Mouse (Mus musculus): ENCODE measurements around the gene Pax8.

Pax8 gene

DNA sequence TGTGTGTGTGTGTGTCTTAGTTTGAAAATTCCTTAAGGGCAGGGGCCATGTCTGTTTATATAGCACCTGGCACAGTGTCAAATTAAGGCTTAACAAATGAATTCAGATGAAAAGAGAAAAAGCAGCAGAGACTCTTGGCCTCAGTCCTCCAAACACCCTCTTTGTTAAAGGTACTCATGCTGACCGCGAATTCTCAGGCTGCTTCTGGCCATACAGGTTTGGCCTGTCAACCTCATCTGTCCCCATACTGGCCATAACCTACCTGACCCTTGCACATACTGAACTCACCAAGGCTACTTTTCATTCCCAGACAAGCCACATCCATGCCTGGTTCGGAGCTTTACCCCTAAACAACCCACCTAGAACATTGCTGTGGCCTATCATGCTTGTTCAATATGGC is 62.2 kb downstream of the Pax8 start:
- DNase-seq: no peak

DNA sequence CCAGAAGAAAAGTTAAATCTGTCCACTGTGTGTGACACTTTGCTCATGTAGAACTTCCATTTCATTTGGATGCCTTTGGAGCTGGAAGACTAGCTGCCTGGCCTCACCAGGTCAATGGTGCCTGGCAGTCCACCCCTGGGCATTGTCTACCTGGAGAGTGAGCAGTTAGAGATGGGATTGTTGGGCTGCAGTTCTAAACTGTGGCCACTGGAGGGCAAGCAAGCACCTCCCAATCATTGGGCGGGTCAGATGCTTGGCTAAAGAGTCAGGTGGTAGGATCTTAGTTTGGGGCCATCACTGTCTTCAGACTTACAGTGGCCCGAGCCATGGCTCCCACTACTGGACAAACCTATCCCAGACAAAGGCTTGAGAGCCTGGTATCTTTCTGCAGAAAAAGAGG is 66.2 kb downstream of the Pax8 start:
- DNase-seq: peak; percentile 80

DNA sequence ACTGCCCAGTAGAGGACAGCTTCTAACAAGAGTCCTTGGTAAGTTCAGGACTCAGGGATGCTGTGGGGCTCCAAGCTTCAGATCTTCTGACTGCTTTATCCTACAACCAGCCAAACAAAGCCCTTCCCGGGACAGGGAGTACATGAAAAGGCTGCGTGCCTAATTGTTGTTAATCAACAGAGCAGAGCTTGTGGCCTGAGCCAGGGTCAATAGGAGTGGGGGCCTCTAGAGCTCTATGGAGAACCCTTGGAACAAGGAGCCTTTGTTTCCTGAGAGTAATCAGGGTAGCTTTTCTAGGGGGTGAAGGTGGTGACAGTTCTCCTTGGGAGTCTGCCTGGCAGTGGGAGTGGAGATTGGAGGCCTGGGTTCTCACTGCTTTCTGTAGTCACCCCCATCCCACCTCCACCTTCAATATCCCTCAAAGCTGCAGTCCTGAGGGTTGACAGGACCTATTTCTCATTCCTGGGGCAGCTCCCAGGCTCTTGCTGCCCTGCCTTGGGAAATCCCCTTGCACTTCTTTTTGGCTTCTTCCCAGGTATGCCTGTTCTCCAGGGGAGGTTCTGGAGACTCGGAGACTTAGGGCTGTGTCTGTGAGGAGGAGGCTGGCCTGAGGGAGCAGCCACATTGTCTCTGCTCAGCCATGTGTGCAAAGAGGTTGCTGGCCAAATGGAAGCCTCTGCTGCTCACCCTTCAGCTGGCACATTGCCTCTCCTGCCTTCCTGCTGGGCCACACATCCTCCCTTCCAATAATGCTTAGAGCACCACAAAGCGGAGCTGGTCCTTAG is 67.5 kb downstream of the Pax8 start:
- DNase-seq: no peak

DNA sequence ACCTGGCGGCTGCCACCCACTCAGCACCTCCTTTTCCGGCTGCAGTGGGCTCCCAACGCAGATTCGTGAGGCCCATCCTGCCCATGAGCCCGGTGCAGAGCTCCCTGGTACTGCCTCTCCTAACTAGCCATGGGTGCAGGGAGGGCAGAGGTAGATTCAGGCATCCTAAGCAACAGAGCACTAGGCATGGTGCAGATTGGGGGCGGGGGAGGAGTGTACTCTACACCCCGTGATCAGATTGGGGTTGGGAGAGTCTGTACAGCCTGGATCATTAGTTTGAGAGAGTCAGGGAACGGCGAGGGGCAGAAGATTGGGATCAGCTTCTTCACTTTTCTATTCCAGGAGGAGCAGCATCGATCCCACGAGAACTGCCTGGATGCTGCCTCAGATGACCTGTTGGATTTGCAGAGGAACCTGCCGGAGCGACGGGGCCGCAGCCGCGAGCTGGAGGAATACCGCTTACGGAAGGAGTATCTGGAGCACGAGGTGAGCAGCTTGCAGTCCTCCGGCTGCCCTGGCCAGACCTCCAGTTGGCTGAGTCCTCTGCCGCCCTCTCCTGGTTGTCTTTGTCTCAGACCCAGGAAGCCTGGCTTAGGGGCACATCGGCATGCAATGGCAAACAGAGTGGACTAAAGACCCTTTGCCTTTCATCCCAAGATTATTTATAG is 69.9 kb downstream of the Pax8 start:
- DNase-seq: peak; percentile 80

DNA sequence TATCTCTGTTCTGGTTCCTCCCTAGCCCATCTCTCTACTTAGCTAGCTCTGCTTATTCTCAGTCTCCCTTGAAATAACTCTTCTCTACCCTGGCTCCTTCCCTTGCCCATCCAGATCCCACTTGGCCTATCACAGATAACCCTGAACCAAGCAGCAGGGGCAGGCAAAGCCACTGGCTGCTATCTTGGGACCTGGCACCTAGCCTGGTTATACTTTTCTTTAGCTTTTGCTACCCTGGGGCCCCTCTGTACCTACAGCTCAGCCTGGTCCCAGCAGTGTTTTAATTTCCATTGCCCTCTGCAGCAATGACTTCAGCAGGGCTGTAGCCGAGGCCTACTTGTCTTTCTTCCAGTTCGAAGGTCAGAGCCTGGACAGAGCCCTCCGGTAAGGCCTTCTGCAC is 74.7 kb downstream of the Pax8 start:
- DNase-seq: no peak

DNA sequence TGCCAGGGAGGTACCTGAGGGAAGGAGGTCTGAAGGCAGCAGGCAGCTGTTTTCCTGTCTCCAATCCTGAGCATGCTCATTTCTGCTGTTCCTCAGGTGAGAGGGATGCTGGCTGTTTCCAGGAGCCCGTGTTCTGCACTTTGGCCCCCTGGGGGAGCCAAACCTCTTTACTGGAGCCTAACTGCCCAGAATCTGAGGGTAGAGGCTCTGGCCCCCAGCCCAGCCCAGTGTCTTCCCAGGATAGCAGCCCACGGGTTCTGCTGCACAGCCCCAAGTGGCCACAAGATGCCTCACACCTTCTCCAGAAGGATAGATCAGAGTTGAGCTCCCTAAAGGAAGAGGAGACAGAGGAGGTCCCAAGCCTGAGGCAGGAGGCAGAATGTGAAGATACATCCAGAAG is 78.3 kb downstream of the Pax8 start:
- peak; percentile 26 for DNase-seq

DNA sequence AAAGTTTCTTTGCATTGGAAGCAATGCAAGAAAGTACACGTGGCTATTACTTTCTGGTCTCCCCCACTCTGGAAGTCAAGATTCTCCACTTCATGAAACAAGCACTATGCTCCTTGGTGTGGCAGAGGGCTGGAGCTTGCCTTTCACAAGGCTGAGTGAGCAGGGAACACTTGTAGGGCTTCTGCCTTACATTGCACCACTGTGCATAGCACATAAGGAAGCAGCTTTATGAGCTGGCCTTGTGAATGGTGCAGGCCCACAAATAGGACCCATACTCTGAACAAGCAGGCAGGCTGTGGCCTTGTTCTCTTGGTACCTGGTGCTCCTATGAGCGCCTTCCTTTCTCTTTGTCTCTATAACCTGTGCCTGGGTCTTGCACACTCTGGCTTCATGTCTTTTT is 82.1 kb downstream of the Pax8 start:
- no peak for DNase-seq

DNA sequence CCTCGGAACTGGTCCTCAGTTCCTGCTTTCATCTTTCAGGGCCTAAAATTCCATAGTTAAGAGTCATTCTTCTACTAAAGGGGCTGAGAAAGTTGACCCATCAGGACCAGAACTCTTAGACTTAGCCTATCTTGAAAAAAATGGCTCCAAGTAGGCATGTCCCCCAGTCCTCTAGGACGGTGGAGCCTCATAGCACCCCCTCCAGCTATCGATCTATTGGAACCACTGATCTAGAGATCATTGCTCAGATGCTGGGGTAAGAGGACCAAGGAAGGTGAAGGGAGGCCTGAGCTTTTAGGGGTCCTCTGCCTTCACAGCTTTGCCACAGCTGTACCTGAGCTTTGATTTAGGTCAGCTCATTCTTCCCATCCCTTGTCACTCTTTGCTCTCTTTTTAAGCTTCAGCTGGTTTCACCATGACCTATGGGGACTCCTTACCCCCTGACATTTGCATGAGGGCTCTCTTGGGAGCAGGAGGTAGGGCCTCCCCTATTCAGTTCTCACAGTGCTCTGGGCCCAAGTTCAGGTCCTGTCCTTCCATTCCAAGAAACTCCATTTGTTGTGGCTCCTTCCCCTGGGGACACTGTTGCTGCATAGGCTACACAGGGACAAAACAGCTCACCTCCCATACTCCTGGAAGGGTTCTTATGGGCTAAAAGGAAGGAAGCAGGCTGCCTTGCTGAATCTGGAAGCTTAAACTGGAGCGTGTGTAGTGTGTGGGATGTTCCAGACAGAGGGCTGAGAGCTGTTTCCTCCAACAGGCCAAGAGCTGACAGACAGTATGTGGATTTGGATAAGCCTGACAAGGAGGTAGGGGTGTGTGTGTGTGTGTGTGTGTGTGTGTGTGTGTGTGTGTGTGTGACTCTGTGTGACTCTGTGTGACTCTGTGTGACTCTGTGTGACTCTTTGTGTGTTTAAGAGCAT is 87.8 kb downstream of the Pax8 start:
- DNase-seq: no peak

DNA sequence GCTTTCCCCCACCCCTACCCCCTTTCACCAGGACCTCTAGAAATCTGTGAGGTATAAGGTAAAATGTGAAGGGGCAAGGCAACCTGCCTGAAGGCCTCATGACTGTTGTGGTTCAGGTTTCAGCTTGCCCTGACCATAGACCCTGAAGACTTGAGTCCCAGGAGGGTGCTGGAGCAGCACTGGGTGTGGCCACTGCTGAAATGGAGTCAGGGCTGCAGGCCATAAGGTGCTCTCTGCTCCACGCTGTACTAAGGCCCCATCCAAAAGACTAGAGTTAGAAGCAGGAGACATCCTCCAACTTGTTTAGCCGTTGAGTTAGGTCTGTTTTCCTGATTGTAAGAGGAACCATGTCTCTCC is 88.5 kb downstream of the Pax8 start:
- peak; percentile 42 for DNase-seq

DNA sequence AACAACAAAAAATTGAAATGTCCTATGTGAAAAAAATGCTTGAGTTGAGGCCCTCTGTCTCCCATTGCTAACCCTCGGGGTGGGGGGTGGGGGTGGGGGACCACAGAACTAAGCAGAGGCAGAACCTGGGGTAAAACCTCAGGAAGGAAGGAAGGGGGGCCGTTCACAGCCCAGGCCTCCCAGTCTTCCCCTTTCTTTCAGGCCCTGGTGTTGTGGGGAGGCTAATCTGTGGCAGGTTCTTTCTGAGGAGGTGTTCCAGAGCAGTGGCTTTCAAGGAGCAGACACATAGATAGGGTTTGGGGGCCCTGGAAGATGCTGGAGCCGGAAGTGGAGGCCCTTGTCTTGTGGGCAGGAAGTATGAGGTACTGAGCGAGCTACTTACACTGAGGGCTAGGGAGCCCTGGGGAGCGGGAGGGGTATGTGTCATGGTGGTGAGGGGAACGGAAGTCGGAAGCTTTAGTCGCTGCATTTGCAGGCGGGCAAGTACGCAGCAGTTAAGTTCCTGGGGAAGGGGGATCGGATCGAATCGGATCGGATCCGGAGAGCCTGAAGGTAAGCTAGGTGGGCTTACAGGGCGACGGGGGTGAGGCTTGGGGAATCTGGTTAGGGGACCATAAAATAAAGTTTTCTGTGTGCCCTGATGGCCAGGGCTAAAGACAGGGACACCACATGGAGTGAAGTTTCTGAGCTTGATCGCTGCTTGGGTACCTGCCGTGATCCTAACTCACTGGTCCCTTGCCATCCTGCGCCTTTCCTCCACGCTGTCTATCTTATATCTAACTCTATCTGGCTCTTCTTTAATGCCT is 89.0 kb downstream of the Pax8 start:
- DNase-seq: peak; percentile 85

DNA sequence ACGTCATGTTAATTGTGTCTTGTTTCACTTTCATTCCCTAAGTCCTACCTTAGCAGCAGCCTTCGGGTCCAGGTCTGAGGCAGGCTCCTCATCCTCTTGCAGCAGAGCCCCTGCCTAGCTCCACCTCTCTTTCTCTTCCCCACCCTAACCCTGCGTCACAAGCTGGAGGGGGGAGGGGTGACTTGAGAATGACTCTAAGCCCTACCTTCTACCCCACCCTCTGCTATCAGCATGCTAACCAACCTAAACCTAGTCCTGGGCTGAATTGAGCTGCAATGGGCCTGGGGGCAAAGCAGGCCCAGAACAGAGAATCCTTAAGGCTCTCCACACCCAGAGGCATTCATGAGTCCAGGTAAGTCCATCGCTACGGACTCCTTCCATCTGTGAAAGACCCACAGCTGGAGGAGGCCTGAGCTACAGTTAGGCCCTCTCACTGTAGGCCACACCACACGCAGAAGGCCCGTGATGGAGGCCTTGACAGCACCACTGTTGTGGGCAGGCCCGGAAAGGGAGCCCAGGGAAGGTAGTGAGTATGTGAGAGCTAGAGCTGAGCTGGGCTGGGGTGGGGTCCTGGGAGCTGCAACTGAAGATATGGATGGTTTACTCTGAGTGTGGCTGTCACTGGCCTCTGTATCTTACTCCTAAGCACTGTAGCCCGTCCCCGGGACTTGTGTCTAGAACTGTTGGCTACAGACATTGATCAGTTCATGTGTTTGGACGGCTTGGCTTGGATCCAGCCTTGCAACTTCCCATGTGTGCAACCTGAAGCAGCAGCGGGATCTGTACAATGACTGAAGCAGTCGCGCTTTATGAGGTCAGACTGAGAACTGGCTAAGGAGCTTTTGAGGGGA is 90.1 kb downstream of the Pax8 start:
- DNase-seq: peak; percentile 91

DNA sequence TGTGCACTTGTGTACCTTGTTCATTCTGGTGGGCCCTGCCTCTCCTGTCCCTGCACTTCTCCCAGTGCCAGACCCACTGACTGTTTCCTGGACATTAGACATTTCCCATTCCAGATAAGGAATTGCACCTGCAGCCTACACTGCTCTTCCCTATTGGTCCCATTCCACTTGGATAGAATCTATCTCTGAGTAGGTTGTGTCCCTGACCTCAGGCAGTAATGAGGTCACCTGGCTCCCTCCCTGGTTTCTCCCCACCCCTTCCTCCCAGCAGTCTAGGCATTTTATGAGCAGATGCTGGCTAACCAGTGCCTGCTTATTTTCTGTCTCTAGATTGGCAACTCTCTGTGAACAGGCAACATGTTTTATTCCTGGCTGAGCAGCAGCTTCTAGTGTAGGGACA is 91.0 kb downstream of the Pax8 start:
- no peak for DNase-seq

DNA sequence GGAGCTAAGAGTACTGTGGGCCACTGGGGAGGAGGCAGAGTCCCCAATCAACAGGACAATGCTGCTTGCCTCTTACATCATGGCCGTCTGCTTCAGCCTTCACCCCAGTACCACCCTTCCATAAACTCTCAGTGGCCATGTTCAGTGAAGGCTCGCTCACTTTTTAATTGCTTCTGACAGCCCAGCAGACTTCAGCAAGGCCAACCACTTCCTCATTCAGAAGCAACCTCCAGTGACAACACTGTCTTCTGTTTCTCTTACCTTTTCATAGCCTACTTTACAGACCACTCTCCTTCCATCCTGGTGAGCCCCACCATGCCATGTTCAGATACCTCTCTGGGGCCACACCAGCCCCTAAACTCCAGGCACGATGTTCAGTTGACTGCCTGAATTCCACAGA is 91.8 kb downstream of the Pax8 start:
- peak; percentile 25 for DNase-seq

DNA sequence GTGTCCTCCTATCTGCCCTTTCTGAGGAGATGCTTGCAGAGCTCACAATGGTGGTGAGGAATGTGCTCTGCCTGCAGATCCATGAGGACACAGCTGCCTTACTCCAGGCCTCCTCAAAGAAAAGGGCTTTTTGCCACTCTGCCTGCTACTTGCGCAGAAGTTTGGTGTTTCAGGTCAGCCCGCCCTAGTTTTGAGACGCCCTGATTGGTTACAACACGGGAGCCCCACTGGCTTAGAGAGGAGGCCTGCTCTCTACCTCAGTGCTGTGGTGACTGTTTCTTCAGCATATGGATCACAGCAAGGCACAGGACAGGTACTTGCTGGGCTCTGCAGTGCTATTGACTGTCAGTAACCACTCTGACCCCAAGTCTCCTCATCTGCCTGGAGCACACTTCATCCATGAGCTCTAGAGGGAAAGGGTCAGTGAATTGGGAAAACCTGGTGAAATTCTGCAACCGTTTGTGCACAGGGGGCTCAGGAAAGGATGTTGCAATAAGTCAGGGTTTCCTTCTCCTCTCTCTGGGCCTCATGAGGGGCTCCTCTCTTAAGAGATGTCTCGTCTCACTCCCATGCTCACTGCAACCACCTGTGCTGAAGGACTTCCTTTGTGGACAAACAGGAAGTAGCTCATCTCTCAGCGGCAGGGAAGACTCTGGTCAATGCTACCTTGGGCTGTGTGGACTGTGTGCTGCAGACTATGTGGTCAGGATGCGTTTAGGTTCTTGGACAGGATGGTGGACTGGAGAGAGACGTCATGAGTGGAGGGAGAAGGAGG is 92.8 kb downstream of the Pax8 start:
- peak; percentile 53 for DNase-seq

DNA sequence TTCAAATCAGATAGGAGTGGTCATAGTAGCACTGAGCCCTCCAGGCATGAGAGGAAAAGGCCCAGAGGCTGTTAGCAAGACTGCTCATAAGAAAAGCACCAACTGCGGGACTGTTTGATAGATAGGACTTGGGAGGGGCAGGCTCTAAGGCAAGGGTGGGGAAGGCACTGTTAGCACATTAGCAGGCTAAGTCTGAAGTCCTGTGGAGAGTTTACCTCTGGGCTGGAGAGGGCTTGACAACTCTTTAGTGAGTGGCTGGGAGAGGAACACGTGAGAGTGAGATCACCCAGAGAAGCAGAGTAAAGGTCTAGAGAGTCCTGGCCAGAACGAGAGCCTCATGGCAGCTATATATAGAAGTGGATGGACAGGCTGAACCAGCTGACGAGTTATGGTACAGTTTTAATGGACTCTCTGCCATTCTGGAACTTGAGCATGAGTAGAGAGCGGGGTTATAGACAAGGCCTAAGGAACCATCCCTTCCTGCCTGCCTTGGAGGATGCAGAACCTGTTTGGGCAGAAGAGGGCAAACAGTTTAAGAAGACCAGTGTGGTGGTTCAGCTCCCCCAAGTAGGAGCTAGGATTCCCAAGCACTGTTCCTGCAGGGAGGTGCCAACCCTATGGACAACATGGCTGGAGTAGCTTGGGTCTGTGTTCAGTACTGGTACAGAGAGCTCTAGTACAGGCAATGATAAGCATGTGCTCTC is 96.5 kb downstream of the Pax8 start:
- no peak for DNase-seq
